23 mouse cellular contexts compared by ENCODE assay signal in the genomic region with DNA sequence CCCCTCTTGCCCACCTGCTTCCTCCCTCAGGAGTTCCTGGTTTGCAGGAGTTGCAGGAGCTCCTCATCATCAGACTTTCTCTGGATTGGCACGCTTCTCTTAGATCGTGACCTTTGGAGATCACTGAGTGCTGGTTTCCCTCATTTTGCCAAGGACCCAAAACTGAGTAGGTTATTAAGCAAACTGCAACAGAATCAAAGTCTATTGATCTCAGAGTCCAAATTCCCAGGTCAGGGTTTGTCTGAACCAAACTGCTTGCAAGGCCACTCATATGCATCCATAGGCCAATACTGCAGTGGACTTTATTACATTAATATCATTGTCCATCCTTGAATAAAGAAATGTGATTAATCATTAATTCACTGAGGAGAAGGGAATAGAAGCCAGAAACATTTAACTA.
DNase-seq lines count a peak whose midpoint lies in the region; ATAC-seq and TF ChIP-seq lines count a peak whose summit lies in the region.
"Had no signal": no experiment of that assay in that cellular context is flagged by ENCODE, and none has a peak within 500 bp of the region (broad histone marks: within the 10 kb centered on the region; RNA-seq: fewer than 3 reads in every experiment).

No protein-coding gene starts in this region.

- H3K79me2 ChIP-seq in liver, adult 2 months (ENCODE audit: control insufficient read depth, insufficient read depth, low read length), result no peaks in the 10 kb centered on the region

- no peak overlapping the region for H3K4me2 ChIP-seq in liver, embryonic 12.5 days
- H3K4me2 ChIP-seq: embryonic facial prominence, embryonic 12.5 days; forebrain, embryonic 13.5 days; forebrain, embryonic 15.5 days had no signal

- no peaks in the 10 kb centered on the region for H3K27me3 ChIP-seq in kidney, adult 2 months (replicated peaks; ENCODE audit: control insufficient read depth, insufficient read depth, low read length)
- H3K27me3 ChIP-seq in liver, adult 2 months (ENCODE audit: control insufficient read depth, insufficient read depth, low read length), result no peaks in the 10 kb centered on the region
- no peaks in the 10 kb centered on the region for H3K27me3 ChIP-seq in liver, embryonic 12.5 days (replicated peaks)
- H3K27me3 ChIP-seq: CH12.LX; embryonic facial prominence, embryonic 12.5 days; forebrain, embryonic 13.5 days; forebrain, embryonic 15.5 days; Patski had no signal

- no peak for TF ChIP-seq CTCF in kidney, adult 2 months (conservative IDR thresholded peaks at IDR 0.05; ENCODE audit: insufficient read depth, insufficient read length, low read depth, low read length)
- TF ChIP-seq CTCF in liver, adult 2 months (IDR thresholded peaks at IDR 0.05; ENCODE audit: low read depth, low read length), result no peak

- no peak for TF ChIP-seq POLR2A in kidney, adult 2 months (IDR thresholded peaks at IDR 0.05; ENCODE audit: low read depth, low read length)
- no peak for TF ChIP-seq POLR2A in liver, adult 2 months (IDR thresholded peaks at IDR 0.05; ENCODE audit: extremely low read depth, insufficient read depth, low read length)

- no peak overlapping the region for H3K9ac ChIP-seq in liver, adult 2 months (ENCODE audit: low read depth, low read length)
- no peak overlapping the region for H3K9ac ChIP-seq in liver, embryonic 12.5 days
- H3K9ac ChIP-seq: embryonic facial prominence, embryonic 12.5 days; forebrain, embryonic 13.5 days; forebrain, embryonic 15.5 days; forebrain, postnatal 0 days had no signal

- 62% methylated on average over 2 of the region's 2 CpGs for WGBS in kidney, adult 2 months
- WGBS in liver, adult 2 months, result 18% methylated on average over 2 of the region's 2 CpGs
- 73% methylated on average over 2 of the region's 2 CpGs for WGBS in liver, embryonic 12.5 days (ENCODE audit: insufficient replicate concordance)

- no peak overlapping the region for H3K4me3 ChIP-seq in kidney, adult 2 months (ENCODE audit: insufficient read depth, low read depth, low read length)
- H3K4me3 ChIP-seq in liver, adult 2 months (ENCODE audit: insufficient read depth, low read depth, low read length), result no peak overlapping the region
- no peak overlapping the region for H3K4me3 ChIP-seq in liver, embryonic 12.5 days
- H3K4me3 ChIP-seq: embryonic facial prominence, embryonic 10.5 days; embryonic facial prominence, embryonic 12.5 days; forebrain, embryonic 13.5 days; forebrain, embryonic 15.5 days had no signal

- H3K9me3 ChIP-seq in liver, embryonic 12.5 days (replicated peaks), result no peaks in the 10 kb centered on the region
- H3K9me3 ChIP-seq: embryonic facial prominence, embryonic 10.5 days; embryonic facial prominence, embryonic 12.5 days; forebrain, embryonic 13.5 days; forebrain, embryonic 15.5 days; G1E had no signal

- H3K36me3 ChIP-seq in kidney, adult 2 months (ENCODE audit: control insufficient read depth, insufficient read depth, low read length), result no peaks in the 10 kb centered on the region; the same call in 1 of the 2 replicates
- no peaks in the 10 kb centered on the region for H3K36me3 ChIP-seq in liver, adult 2 months (ENCODE audit: control insufficient read depth, insufficient read depth, low read length)
- H3K36me3 ChIP-seq in liver, embryonic 12.5 days, result no peaks in the 10 kb centered on the region
- H3K36me3 ChIP-seq: embryonic facial prominence, embryonic 10.5 days; embryonic facial prominence, embryonic 12.5 days; forebrain, embryonic 15.5 days; G1E had no signal

- no peak for ATAC-seq in liver, embryonic 12.5 days
- ATAC-seq: activated CD4-positive, CD25-positive, alpha-beta regulatory T cell, adult 4 months; CD4-positive, CD25-positive, alpha-beta regulatory T cell, adult 4 months; forebrain, embryonic 13.5 days; forebrain, embryonic 15.5 days; forebrain, postnatal 0 days; Patski had no signal

- H3K4me1 ChIP-seq in kidney, adult 2 months (ENCODE audit: control insufficient read depth, insufficient read depth, low read length), result no peaks in the 10 kb centered on the region
- H3K4me1 ChIP-seq in liver, adult 2 months (ENCODE audit: control insufficient read depth, insufficient read depth, low read length), result peaks cover 14% of the 10 kb centered on the region
- H3K4me1 ChIP-seq in liver, embryonic 12.5 days, result no peaks in the 10 kb centered on the region
- H3K4me1 ChIP-seq: embryonic facial prominence, embryonic 12.5 days; forebrain, embryonic 13.5 days; forebrain, embryonic 15.5 days had no signal

- DNase-seq in adrenal gland, adult 2 months, result peak; percentile 33
- DNase-seq in adrenal gland, postnatal 14 days, result no peak
- peak; percentile 20 for DNase-seq in kidney, adult 2 months
- no peak for DNase-seq in kidney, adult 11 months
- DNase-seq in liver, adult 2 months (ENCODE audit: extremely low read depth, low read depth, low spot score), result peak; percentile 97
- DNase-seq: adrenal gland, postnatal 10 days; B cell, adult 2 months; cerebellum, adult 11-12 months; cerebellum, adult 2 months; cerebellum, adult 9-10 months; cerebellum, postnatal 10 days; cerebellum, postnatal 25 days; forebrain, postnatal 0 days had no signal

- H3K27ac ChIP-seq in kidney, adult 2 months (ENCODE audit: insufficient read depth, low read depth, low read length), result no peak overlapping the region
- no peak overlapping the region for H3K27ac ChIP-seq in liver, adult 2 months (replicated peaks; ENCODE audit: insufficient read depth, low read depth, low read length)
- H3K27ac ChIP-seq in liver, embryonic 12.5 days, result no peak overlapping the region
- H3K27ac ChIP-seq: embryonic facial prominence, embryonic 10.5 days; embryonic facial prominence, embryonic 12.5 days; forebrain, embryonic 13.5 days; forebrain, embryonic 15.5 days had no signal

Comparison
In these comparisons a context has a peak if more than half of its experiments do, and no peak if none do; other contexts are left out.
1. DNase-seq: peak in adrenal gland, adult 2 months (single experiment), kidney, adult 2 months (single experiment) and liver, adult 2 months (single experiment); none in adrenal gland, postnatal 14 days (single experiment) and kidney, adult 11 months (single experiment).